Mouse (Mus musculus): ENCODE results near the gene Egr2. TPM values are rescaled to one million over a fixed set of nuclear protein-coding genes. Genes with fewer than 3 reads are reported as not detected.

Gene Egr2
- polyA plus RNA-seq, 1 experiment, result 0.22 TPM

DNA sequence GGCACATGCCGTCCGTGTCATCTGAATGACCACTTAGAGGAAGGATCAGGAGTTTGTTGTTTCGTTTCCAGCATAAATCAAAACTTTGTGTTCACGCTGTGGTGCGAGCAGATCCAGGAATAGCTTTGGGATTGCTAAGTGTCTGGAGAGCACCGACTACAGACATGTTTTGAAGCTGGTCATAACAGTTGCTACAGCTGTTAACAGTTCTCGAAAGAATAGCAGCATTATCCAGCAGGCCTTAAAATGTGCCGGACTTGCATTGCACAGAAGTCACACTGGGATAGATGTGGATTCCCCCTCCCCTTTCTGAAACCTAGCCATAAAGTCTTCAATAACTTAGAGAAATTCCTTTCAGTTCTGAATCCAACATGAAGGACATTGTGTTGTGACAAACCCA is 38.0 kb downstream of the Egr2 start:
- no peak overlapping the region for H3K9ac ChIP-seq (ENCODE audit: low read depth, poor library complexity, severe bottlenecking)
- H3K27ac ChIP-seq (ENCODE audit: insufficient read depth, low read length), result no peak overlapping the region
- no peak overlapping the region for H3K4me3 ChIP-seq (ENCODE audit: low read depth, low read length)
- H3K27me3 ChIP-seq (ENCODE audit: control insufficient read depth, insufficient read depth, low read length, poor library complexity, severe bottlenecking), result no peaks in the 10 kb centered on the region
- no peaks in the 10 kb centered on the region for H3K4me1 ChIP-seq (ENCODE audit: control insufficient read depth, insufficient read depth, low read length)
- H3K9me3 ChIP-seq (replicated peaks; ENCODE audit: control insufficient read depth, insufficient read depth, low read length, poor library complexity, severe bottlenecking), result no peaks in the 10 kb centered on the region
- TF ChIP-seq CTCF (IDR thresholded peaks at IDR 0.05; ENCODE audit: low read depth, low read length) (no peak), POLR2A (IDR thresholded peaks at IDR 0.05; ENCODE audit: insufficient read depth, low read length) (no peak), EP300 (IDR thresholded peaks at IDR 0.05; ENCODE audit: insufficient read depth, low read depth, low read length) (no peak)
- H3K36me3 ChIP-seq (ENCODE audit: control insufficient read depth, insufficient read depth, low read length, poor library complexity, severe bottlenecking), result no peaks in the 10 kb centered on the region

DNA sequence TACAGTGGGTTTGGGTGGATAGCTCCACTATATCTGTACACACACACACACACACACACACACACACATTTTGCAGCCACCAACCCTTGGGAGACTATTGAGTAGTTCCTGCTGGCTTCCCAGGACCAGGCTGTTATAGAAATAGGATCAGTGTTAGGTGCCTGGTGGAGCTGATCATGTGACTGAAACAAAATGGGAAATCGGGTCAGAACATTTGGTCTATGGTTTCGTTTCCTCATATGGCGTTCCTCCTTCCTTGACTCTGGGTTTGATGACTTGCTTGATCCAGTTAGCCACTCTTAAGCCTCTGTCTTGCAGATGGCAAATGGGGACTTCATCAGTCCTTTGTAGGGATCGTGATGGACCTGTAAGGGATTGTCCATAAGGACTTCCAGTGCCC is 44.6 kb downstream of the Egr2 start:
- TF ChIP-seq POLR2A (IDR thresholded peaks at IDR 0.05; ENCODE audit: insufficient read depth, low read length) (no peak), CTCF (IDR thresholded peaks at IDR 0.05; ENCODE audit: low read depth, low read length) (no peak), EP300 (IDR thresholded peaks at IDR 0.05; ENCODE audit: insufficient read depth, low read depth, low read length) (no peak)
- Histone ChIP-seq H3K9ac (ENCODE audit: low read depth, poor library complexity, severe bottlenecking) (no peak overlapping the region), H3K4me3 (ENCODE audit: low read depth, low read length) (no peak overlapping the region), H3K36me3 (ENCODE audit: control insufficient read depth, insufficient read depth, low read length, poor library complexity, severe bottlenecking) (no peaks in the 10 kb centered on the region), H3K27me3 (ENCODE audit: control insufficient read depth, insufficient read depth, low read length, poor library complexity, severe bottlenecking) (no peaks in the 10 kb centered on the region), H3K27ac (ENCODE audit: insufficient read depth, low read length) (no peak overlapping the region), H3K9me3 (replicated peaks; ENCODE audit: control insufficient read depth, insufficient read depth, low read length, poor library complexity, severe bottlenecking) (no peaks in the 10 kb centered on the region), H3K4me1 (ENCODE audit: control insufficient read depth, insufficient read depth, low read length) (no peaks in the 10 kb centered on the region)

DNA sequence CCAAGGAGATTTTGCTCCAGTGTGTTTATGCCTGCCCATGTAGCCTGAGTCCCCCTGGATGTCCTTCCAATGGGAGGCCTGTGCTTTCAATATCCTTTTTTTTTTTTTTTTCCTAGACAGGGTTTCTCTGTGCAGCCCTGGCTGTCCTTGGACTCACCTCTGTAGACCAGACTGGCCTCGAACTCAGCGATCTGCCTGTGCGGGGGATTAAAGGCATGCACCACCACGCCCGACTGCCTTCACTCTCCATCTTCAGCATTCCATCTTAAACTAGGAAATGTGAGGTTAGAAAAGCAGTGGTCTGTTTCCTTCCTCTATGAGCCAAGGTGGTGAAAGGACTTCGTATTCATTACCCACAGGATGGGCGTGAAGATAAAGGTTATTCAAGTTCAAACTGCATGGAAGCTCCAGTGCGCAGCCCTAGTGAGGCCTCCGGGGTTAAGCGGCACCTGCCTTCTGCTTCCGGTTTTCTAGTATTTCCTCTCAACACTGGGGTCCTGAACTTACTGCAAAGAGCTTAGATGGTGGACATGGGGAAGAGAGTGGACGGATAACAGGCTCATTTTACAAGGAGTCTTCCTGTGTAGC is 46.5 kb downstream of the Egr2 start:
- TF ChIP-seq POLR2A (IDR thresholded peaks at IDR 0.05; ENCODE audit: insufficient read depth, low read length) (no peak), CTCF (IDR thresholded peaks at IDR 0.05; ENCODE audit: low read depth, low read length) (no peak), EP300 (IDR thresholded peaks at IDR 0.05; ENCODE audit: insufficient read depth, low read depth, low read length) (no peak)
- H3K27me3 ChIP-seq (ENCODE audit: control insufficient read depth, insufficient read depth, low read length, poor library complexity, severe bottlenecking), result no peaks in the 10 kb centered on the region
- H3K9ac ChIP-seq (ENCODE audit: low read depth, poor library complexity, severe bottlenecking), result no peak overlapping the region
- no peaks in the 10 kb centered on the region for H3K36me3 ChIP-seq (ENCODE audit: control insufficient read depth, insufficient read depth, low read length, poor library complexity, severe bottlenecking)
- H3K27ac ChIP-seq (ENCODE audit: insufficient read depth, low read length), result no peak overlapping the region
- H3K4me3 ChIP-seq (ENCODE audit: low read depth, low read length), result no peak overlapping the region
- H3K9me3 ChIP-seq (replicated peaks; ENCODE audit: control insufficient read depth, insufficient read depth, low read length, poor library complexity, severe bottlenecking), result no peaks in the 10 kb centered on the region
- no peaks in the 10 kb centered on the region for H3K4me1 ChIP-seq (ENCODE audit: control insufficient read depth, insufficient read depth, low read length)

DNA sequence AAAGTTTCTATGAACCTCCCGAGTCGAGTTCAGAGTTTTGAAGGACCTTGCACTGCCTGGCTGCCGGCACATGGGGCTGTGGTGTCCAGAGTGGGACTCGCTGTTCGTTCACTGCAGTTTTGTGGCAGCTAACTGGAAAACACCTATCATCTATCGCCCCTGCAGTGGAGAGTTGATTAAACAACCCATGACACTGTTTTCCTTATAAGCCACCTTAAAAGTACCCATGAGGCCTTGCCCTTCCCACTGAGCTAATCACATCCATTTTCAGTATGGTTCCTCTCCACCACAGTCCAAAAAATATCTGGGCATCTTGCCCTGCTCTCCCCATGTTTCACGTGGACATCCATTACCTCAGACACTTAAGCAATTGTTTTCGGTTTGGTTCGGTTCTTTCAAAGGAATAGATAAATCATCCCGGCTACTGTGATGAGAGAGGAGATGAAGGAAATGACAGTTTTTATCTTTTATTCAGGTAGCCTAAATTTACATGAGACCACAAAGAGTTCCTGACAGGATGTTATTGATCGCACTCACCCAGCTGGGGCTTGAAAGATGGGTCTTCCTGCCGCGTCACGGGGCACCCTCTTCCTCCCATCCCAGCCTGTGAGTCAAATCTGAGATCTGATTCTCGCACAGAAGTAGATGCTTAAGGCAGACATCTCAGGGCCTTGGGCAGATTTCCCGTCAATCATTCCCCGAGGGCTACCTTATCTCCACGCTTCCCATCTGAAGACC is 50.8 kb downstream of the Egr2 start:
- TF ChIP-seq CTCF (IDR thresholded peaks at IDR 0.05; ENCODE audit: low read depth, low read length), result no peak
- no peak for TF ChIP-seq POLR2A (IDR thresholded peaks at IDR 0.05; ENCODE audit: insufficient read depth, low read length)
- no peak for TF ChIP-seq EP300 (IDR thresholded peaks at IDR 0.05; ENCODE audit: insufficient read depth, low read depth, low read length)
- Histone ChIP-seq H3K27ac (ENCODE audit: insufficient read depth, low read length) (no peak overlapping the region), H3K36me3 (ENCODE audit: control insufficient read depth, insufficient read depth, low read length, poor library complexity, severe bottlenecking) (no peaks in the 10 kb centered on the region), H3K9ac (ENCODE audit: low read depth, poor library complexity, severe bottlenecking) (no peak overlapping the region), H3K9me3 (replicated peaks; ENCODE audit: control insufficient read depth, insufficient read depth, low read length, poor library complexity, severe bottlenecking) (no peaks in the 10 kb centered on the region), H3K4me1 (ENCODE audit: control insufficient read depth, insufficient read depth, low read length) (no peaks in the 10 kb centered on the region), H3K4me3 (ENCODE audit: low read depth, low read length) (no peak overlapping the region), H3K27me3 (ENCODE audit: control insufficient read depth, insufficient read depth, low read length, poor library complexity, severe bottlenecking) (no peaks in the 10 kb centered on the region)

Other genes with a start within 250 kb of the Egr2 start
- gene Ado, start 13.5 kb downstream of the Egr2 start, polyA plus RNA-seq (2011; ENCODE audit: insufficient read depth, insufficient read length, low read depth, missing spikeins), result 32.1 and 32.4 TPM in 2 replicates